8 mouse cellular contexts compared by ENCODE assay signal in the genomic region with DNA sequence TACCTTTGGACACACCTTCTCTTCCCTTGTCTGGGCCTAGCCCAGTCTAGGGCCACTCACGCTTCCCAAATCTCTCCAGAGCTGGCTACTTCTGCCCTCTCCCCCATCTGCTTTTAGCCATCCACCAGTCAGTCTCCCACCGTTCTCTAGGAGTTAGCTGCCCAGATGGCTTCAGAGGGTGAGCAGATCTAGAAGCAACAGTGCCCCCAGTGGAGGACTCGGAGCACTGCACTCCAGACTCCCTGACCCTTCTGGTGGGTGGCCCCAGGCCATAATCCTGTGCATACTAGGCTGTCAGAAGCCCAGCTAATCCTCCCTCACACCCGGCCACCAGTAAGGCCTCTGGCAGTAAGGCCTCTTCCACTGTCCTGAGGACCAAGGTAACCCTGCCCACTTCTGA. TPM values are rescaled to one million over a fixed set of nuclear protein-coding genes. Genes with fewer than 3 reads are reported as not detected.
A peak's percentile ranks its signal among the peaks of the same experiment; 100 is the strongest.
DNase-seq lines count a peak whose midpoint lies in the region; ATAC-seq and TF ChIP-seq lines count a peak whose summit lies in the region.

No protein-coding gene starts in this region.

- peak; percentile 60 for TF ChIP-seq RAD21 in CH12.LX (IDR thresholded peaks at IDR 0.05; ENCODE audit: low read depth, low read length)

- peak; percentile 74 to 75 for TF ChIP-seq CTCF in CH12.LX (conservative IDR thresholded peaks at IDR 0.05 in 1 of 2, IDR thresholded peaks at IDR 0.05 in 1 of 2; ENCODE audit: low read depth in 2 of 2, low read length in 2 of 2)

- TF ChIP-seq EP300 in CH12.LX (IDR thresholded peaks at IDR 0.05; ENCODE audit: low read length) = no peak

- H3K9me3 ChIP-seq in CH12.LX (replicated peaks; ENCODE audit: low read length) = no peaks in the 10 kb centered on the region
- H3K9me3 ChIP-seq in kidney, embryonic 14.5 days (ENCODE audit: control insufficient read depth, low read length) = no peaks in the 10 kb centered on the region
- no peaks in the 10 kb centered on the region for H3K9me3 ChIP-seq in lung, embryonic 16.5 days (ENCODE audit: control insufficient read depth, low read length)

- peaks cover 4 to 8% of the 10 kb centered on the region in 2 experiments for H3K4me1 ChIP-seq in CH12.LX (ENCODE audit: control insufficient read depth in 1 of 2, insufficient read depth in 2 of 2)
- H3K4me1 ChIP-seq in kidney, embryonic 14.5 days (ENCODE audit: control insufficient read depth, insufficient read depth, low read length) = no peaks in the 10 kb centered on the region
- no peaks in the 10 kb centered on the region for H3K4me1 ChIP-seq in lung, embryonic 16.5 days (replicated peaks; ENCODE audit: control insufficient read depth, insufficient read depth, low read length)

- ATAC-seq in common myeloid progenitor, adult 5-6 weeks (replicated peaks; ENCODE audit: low read depth, poor library complexity, severe bottlenecking) = peak; percentile 93
- ATAC-seq in kidney, embryonic 14.5 days (ENCODE audit: low FRiP score, low TSS enrichment) = peak; percentile 41; the same call in 1 of the 2 replicates
- peak; percentile 56; the same call in 1 of the 2 replicates for ATAC-seq in lung, embryonic 16.5 days (ENCODE audit: low read depth)

- dilution Hi-C loops in CH12.LX (cut with MboI; ENCODE audit: extremely low pct_ligation_motif_present, extremely low pct_unique_long_range_greater_than_20kb, low sequenced_read_pairs) = no loop called here

- H3K36me3 ChIP-seq in CH12.LX (replicated peaks in 1 of 2; ENCODE audit: control insufficient read depth in 1 of 2, insufficient read depth in 1 of 2, low read length in 1 of 2) = no peaks in the 10 kb centered on the region
- no peaks in the 10 kb centered on the region for H3K36me3 ChIP-seq in kidney, embryonic 14.5 days (ENCODE audit: control insufficient read depth, insufficient read depth, low read length)
- no peaks in the 10 kb centered on the region for H3K36me3 ChIP-seq in lung, embryonic 16.5 days (ENCODE audit: control insufficient read depth, insufficient read depth, low read length)

- WGBS in kidney, embryonic 14.5 days = 9% methylated on average over 4 of the region's 4 CpGs
- WGBS in lung, embryonic 16.5 days = 4% methylated on average over 4 of the region's 4 CpGs

- intact Hi-C loops in gastrocnemius, postnatal 14 days (cut with DNase I; ENCODE audit: low total_unique reads) = no loop called here

- TF ChIP-seq POLR2A in CH12.LX (IDR thresholded peaks at IDR 0.05; ENCODE audit: low read depth, low read length) = no peak

- DNase-seq in CH12.LX (ENCODE audit: extremely low read depth) = peak; percentile 60
- peak; percentile 67 for DNase-seq in adipocyte (ENCODE audit: low spot score)
- DNase-seq in gastrocnemius, postnatal 14 days = peak; percentile 61
- DNase-seq in retina, adult 2 months (ENCODE audit: low read depth, low spot score) = peak; percentile 97
- peak; percentile 77 for DNase-seq in thymus, postnatal 4 days

- no peak overlapping the region for H3K27ac ChIP-seq in CH12.LX (ENCODE audit: insufficient read depth, low read depth)
- no peak overlapping the region for H3K27ac ChIP-seq in kidney, embryonic 14.5 days (ENCODE audit: low read depth, low read length)
- H3K27ac ChIP-seq in lung, embryonic 16.5 days (ENCODE audit: low read length) = no peak overlapping the region

- H3K9ac ChIP-seq in CH12.LX (ENCODE audit: insufficient read depth, low read depth) = no peak overlapping the region
- no peak overlapping the region for H3K9ac ChIP-seq in kidney, embryonic 14.5 days (ENCODE audit: low read depth, low read length)
- no peak overlapping the region for H3K9ac ChIP-seq in lung, embryonic 16.5 days (ENCODE audit: low read length)

- no peaks in the 10 kb centered on the region for H3K79me2 ChIP-seq in CH12.LX (replicated peaks; ENCODE audit: control insufficient read depth, extremely low read depth, insufficient read depth, poor library complexity, severe bottlenecking)

- no peak overlapping the region for H3K4me2 ChIP-seq in CH12.LX (ENCODE audit: insufficient read depth, low read depth, poor library complexity, severe bottlenecking)
- H3K4me2 ChIP-seq in kidney, embryonic 14.5 days (replicated peaks; ENCODE audit: low read depth, low read length) = no peak overlapping the region
- H3K4me2 ChIP-seq in lung, embryonic 16.5 days (ENCODE audit: low read depth, low read length) = no peak overlapping the region

- in situ Hi-C loops in CH12.LX (cut with MboI; ENCODE audit: low pct_ligation_motif_present, low pct_unique_long_range_greater_than_20kb, low sequenced_read_pairs) = no loop called here

- peaks cover 98% of the 10 kb centered on the region for H3K27me3 ChIP-seq in CH12.LX (replicated peaks)
- 0 out of 2 replicates have a peak, but pooled peaks cover 3% of the 10 kb centered on the region for H3K27me3 ChIP-seq in kidney, embryonic 14.5 days (ENCODE audit: control insufficient read depth, insufficient read depth, low read length)
- H3K27me3 ChIP-seq in lung, embryonic 16.5 days (ENCODE audit: control insufficient read depth, insufficient read depth, low read depth, low read length) = no peaks in the 10 kb centered on the region

- H3K4me3 ChIP-seq in CH12.LX (replicated peaks in 1 of 3; ENCODE audit: low read depth in 2 of 3, low read length in 2 of 3, poor library complexity in 1 of 3) = no peak overlapping the region
- no peak overlapping the region for H3K4me3 ChIP-seq in kidney, embryonic 14.5 days (ENCODE audit: low read length)
- H3K4me3 ChIP-seq in lung, embryonic 16.5 days (ENCODE audit: low read length) = no peak overlapping the region

TF ChIP-seq in CH12.LX, 34 proteins besides CTCF, POLR2A, EP300 and RAD21:
- TF ChIP-seq SMC3 (IDR thresholded peaks at IDR 0.05; ENCODE audit: low read depth, low read length) = peak; percentile 51
- no peak for TF ChIP-seq MAFK (IDR thresholded peaks at IDR 0.05; ENCODE audit: insufficient replicate concordance, low read length)

RNA-seq across cellular contexts. Expression of a gene that starts 43.8 kb away (rescaled TPM):
- 0.38 and 0.47 TPM in 2 replicates for total RNA-seq in CH12.LX (2012; rRNA removed)
- total RNA-seq in CH12.LX (2014; rRNA removed) = 0.04 and 0.09 TPM in 2 replicates
- polyA plus RNA-seq in CH12.LX (2012; ENCODE audit: insufficient read length, low read depth) = 0.16 and 0.17 TPM in 2 replicates
- not detected in 2 replicates for total RNA-seq in common myeloid progenitor, adult 5-6 weeks (2017)
- under 1 TPM in 1 of 2 experiments, not detected in 1; 0.04 TPM for total RNA-seq in gastrocnemius, postnatal 14 days (2021)
- polyA plus RNA-seq in kidney, embryonic 14.5 days (2014; fragmentation: Nextera tagmentation; extraction: Ambion mirVana) = 1.8 and 3.1 TPM in 2 replicates
- 11.4 and 14.9 TPM in 2 replicates for polyA plus RNA-seq in lung, embryonic 16.5 days (2015; fragmentation: Nextera tagmentation; extraction: Ambion mirVana)

RNA-seq across cellular contexts. Expression of a gene that starts 48.9 kb away (rescaled TPM):
- 30.6 and 34.7 TPM in 2 replicates for total RNA-seq in CH12.LX (2012; rRNA removed)
- 27.6 and 28.1 TPM in 2 replicates for total RNA-seq in CH12.LX (2014; rRNA removed)
- 22.4 and 23.2 TPM in 2 replicates for polyA plus RNA-seq in CH12.LX (2012; ENCODE audit: insufficient read length, low read depth)
- total RNA-seq in common myeloid progenitor, adult 5-6 weeks (2017) = 15.0 and 35.5 TPM in 2 replicates
- 10 to 100 TPM; 24.1 to 31.4 TPM for total RNA-seq in gastrocnemius, postnatal 14 days (2021)
- 34.9 and 43.9 TPM in 2 replicates for polyA plus RNA-seq in kidney, embryonic 14.5 days (2014; fragmentation: Nextera tagmentation; extraction: Ambion mirVana)
- polyA plus RNA-seq in lung, embryonic 16.5 days (2015; fragmentation: Nextera tagmentation; extraction: Ambion mirVana) = 47.3 and 48.4 TPM in 2 replicates

RNA-seq across cellular contexts. Expression of a gene that starts 52.1 kb away (rescaled TPM):
- total RNA-seq in CH12.LX (2012; rRNA removed) (6.2 and 6.8 TPM in 2 replicates), CH12.LX (2014; rRNA removed) (2.1 and 2.7 TPM in 2 replicates)
- polyA plus RNA-seq in CH12.LX (2012; ENCODE audit: insufficient read length, low read depth) = 1.5 and 1.7 TPM in 2 replicates
- not detected in 2 replicates for total RNA-seq in common myeloid progenitor, adult 5-6 weeks (2017)
- total RNA-seq in gastrocnemius, postnatal 14 days (2021) = under 1 TPM in 1 of 2 experiments, not detected in 1; 0.16 TPM
- 8.1 and 15.5 TPM in 2 replicates for polyA plus RNA-seq in kidney, embryonic 14.5 days (2014; fragmentation: Nextera tagmentation; extraction: Ambion mirVana)
- polyA plus RNA-seq in lung, embryonic 16.5 days (2015; fragmentation: Nextera tagmentation; extraction: Ambion mirVana) = 0.54 and 0.55 TPM in 2 replicates

RNA-seq across cellular contexts. Expression of a gene that starts 54.0 kb away (rescaled TPM):
- total RNA-seq in CH12.LX (2012; rRNA removed) (15.7 and 21.9 TPM in 2 replicates), CH12.LX (2014; rRNA removed) (9.2 and 10.2 TPM in 2 replicates)
- 14.2 and 15.6 TPM in 2 replicates for polyA plus RNA-seq in CH12.LX (2012; ENCODE audit: insufficient read length, low read depth)
- 11.9 and 12.3 TPM in 2 replicates for total RNA-seq in common myeloid progenitor, adult 5-6 weeks (2017)
- 10 to 100 TPM; 10.7 to 11.3 TPM for total RNA-seq in gastrocnemius, postnatal 14 days (2021)
- 7.1 and 13.7 TPM in 2 replicates for polyA plus RNA-seq in kidney, embryonic 14.5 days (2014; fragmentation: Nextera tagmentation; extraction: Ambion mirVana)
- 26.8 and 27.4 TPM in 2 replicates for polyA plus RNA-seq in lung, embryonic 16.5 days (2015; fragmentation: Nextera tagmentation; extraction: Ambion mirVana)

Comparison
In these comparisons a context has a peak if more than half of its experiments do, and no peak if none do; other contexts are left out.
1. ATAC-seq: peak in every context shown above with its lines; median percentile 93 in common myeloid progenitor, adult 5-6 weeks; 56 in lung, embryonic 16.5 days; 41 in kidney, embryonic 14.5 days.